ENCODE assay signal across 8 mouse cellular contexts in the genomic region with DNA sequence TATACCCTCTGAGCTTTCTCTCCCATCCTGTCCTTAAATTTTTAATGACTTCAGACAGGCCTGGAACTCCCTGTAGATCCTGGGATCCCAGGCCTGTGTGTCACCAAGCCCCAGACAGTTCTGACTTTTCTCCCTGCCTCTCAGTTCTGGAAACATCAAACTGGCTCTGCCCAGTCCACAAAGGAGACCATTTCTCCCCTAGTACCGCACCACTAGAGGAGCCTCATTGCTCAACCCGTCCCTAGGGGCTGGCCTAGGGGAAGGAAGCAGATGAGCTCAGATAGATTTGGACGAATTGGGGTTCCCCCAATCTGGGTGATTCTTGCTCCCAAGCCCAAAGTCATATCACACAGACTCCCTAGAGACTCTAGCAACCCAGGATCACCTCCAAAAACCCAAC. TPM values are rescaled to one million over a fixed set of nuclear protein-coding genes. Genes with fewer than 3 reads are reported as not detected.
DNase-seq lines count a peak whose midpoint lies in the region; ATAC-seq and TF ChIP-seq lines count a peak whose summit lies in the region.

No protein-coding gene starts in this region.

- no peak for TF ChIP-seq CTCF in lung, postnatal 0 days (IDR thresholded peaks at IDR 0.05)
- TF ChIP-seq CTCF in lung, adult 2 months (IDR thresholded peaks at IDR 0.05; ENCODE audit: insufficient read depth, low read length) = no peak

- no peaks in the 10 kb centered on the region for H3K9me3 ChIP-seq in lung, postnatal 0 days (ENCODE audit: low read length)
- H3K9me3 ChIP-seq in hindbrain, embryonic 15.5 days = no peaks in the 10 kb centered on the region

- TF ChIP-seq EP300 in lung, postnatal 0 days (IDR thresholded peaks at IDR 0.05) = no peak

- DNase-seq in CD4-positive, CD25-positive, alpha-beta regulatory T cell, adult 2 months (ENCODE audit: low read depth, low spot score) = peak; percentile 27
- DNase-seq in lung, postnatal 0 days (ENCODE audit: low spot score) = peak; percentile 48
- no peak for DNase-seq in lung, adult 2 months
- no peak for DNase-seq in c-Kit-positive CD71-positive TER-119-positive erythroid progenitor cells, embryonic 14.5 days (ENCODE audit: low spot score)
- DNase-seq in testis, postnatal 10 days (ENCODE audit: low spot score) = no peak

- no peak overlapping the region for H3K4me2 ChIP-seq in lung, postnatal 0 days (replicated peaks; ENCODE audit: low read depth, low read length)
- no peak overlapping the region; the same call in 1 of the 2 replicates for H3K4me2 ChIP-seq in hindbrain, embryonic 15.5 days

- no peak overlapping the region for H3K9ac ChIP-seq in lung, postnatal 0 days (replicated peaks; ENCODE audit: low read depth)
- H3K9ac ChIP-seq in hindbrain, embryonic 15.5 days = no peak overlapping the region

- WGBS in lung, postnatal 0 days = 18% methylated on average over 3 of the region's 3 CpGs
- 24% methylated on average over 3 of the region's 3 CpGs for WGBS in lung, adult 2 months
- WGBS in hindbrain, embryonic 15.5 days = 8% methylated on average over 3 of the region's 3 CpGs

- TF ChIP-seq POLR2A in lung, adult 2 months (IDR thresholded peaks at IDR 0.05; ENCODE audit: borderline replicate concordance, extremely low read depth, low read depth, low read length) = no peak

- no peaks in the 10 kb centered on the region for H3K36me3 ChIP-seq in lung, postnatal 0 days (ENCODE audit: insufficient read depth, low read length)
- H3K36me3 ChIP-seq in hindbrain, embryonic 15.5 days = no peaks in the 10 kb centered on the region

- ATAC-seq in CD4-positive, CD25-positive, alpha-beta regulatory T cell, adult 4 months = no peak
- no peak for ATAC-seq in lung, postnatal 0 days
- no peak for ATAC-seq in hindbrain, embryonic 15.5 days (ENCODE audit: low FRiP score, low read depth)
- ATAC-seq in monocyte, adult 5-6 weeks (replicated peaks; ENCODE audit: insufficient number of reproducible peaks, low FRiP score, low TSS enrichment, poor library complexity, severe bottlenecking) = peak; percentile 38; the same call in 1 of the 2 replicates

- H3K4me3 ChIP-seq in lung, postnatal 0 days (ENCODE audit: low read depth, low read length) = no peak overlapping the region
- no peak overlapping the region for H3K4me3 ChIP-seq in lung, adult 2 months (replicated peaks; ENCODE audit: extremely low read depth, low read depth, low read length)
- H3K4me3 ChIP-seq in hindbrain, embryonic 15.5 days = no peak overlapping the region

- no peaks in the 10 kb centered on the region for H3K27me3 ChIP-seq in lung, postnatal 0 days (replicated peaks; ENCODE audit: insufficient read depth, low read length)
- H3K27me3 ChIP-seq in hindbrain, embryonic 15.5 days = peaks cover 37% of the 10 kb centered on the region

- peak overlapping the region; percentile 11; the same call in 1 of the 2 replicates for H3K27ac ChIP-seq in lung, postnatal 0 days (ENCODE audit: low read length)
- 0 out of 2 replicates have a peak overlapping the region, but pooled peaks have one; percentile 1 for H3K27ac ChIP-seq in hindbrain, embryonic 15.5 days (replicated peaks)

- H3K4me1 ChIP-seq in lung, postnatal 0 days (ENCODE audit: insufficient read depth, low read depth, low read length) = peaks cover 64% of the 10 kb centered on the region
- H3K4me1 ChIP-seq in lung, adult 2 months (ENCODE audit: control insufficient read depth, insufficient read depth, low read length) = peaks cover 54% of the 10 kb centered on the region
- peaks cover 86% of the 10 kb centered on the region for H3K4me1 ChIP-seq in hindbrain, embryonic 15.5 days (replicated peaks)

RNA-seq across cellular contexts. Expression of a gene that starts 5.4 kb away (rescaled TPM):
- 10 to 100 TPM; 25.3 to 38.9 TPM for polyA plus RNA-seq in CD4-positive, CD25-positive, alpha-beta regulatory T cell, adult 4 months (2017; shearing (Covaris generic))
- 131 and 145 TPM in 2 replicates for polyA plus RNA-seq in lung, postnatal 0 days (2015; fragmentation: Nextera tagmentation; extraction: Ambion mirVana)
- polyA plus RNA-seq in lung, adult 2 months (2012; rRNA removed) = 103 and 120 TPM in 2 replicates
- 6.9 and 8.5 TPM in 2 replicates for polyA plus RNA-seq in hindbrain, embryonic 15.5 days (2015; fragmentation: Nextera tagmentation; extraction: Ambion mirVana)
- total RNA-seq in monocyte, adult 5-6 weeks (2017) = 18.9 to 25.8 TPM (median 22.5 TPM) in 3 replicates

RNA-seq across cellular contexts. Expression of a gene that starts 17.2 kb away (rescaled TPM):
- polyA plus RNA-seq in CD4-positive, CD25-positive, alpha-beta regulatory T cell, adult 4 months (2017; shearing (Covaris generic)) = 1 to 10 TPM; 3.3 to 4.7 TPM
- 6.9 and 7.3 TPM in 2 replicates for polyA plus RNA-seq in lung, postnatal 0 days (2015; fragmentation: Nextera tagmentation; extraction: Ambion mirVana)
- 9.4 and 11.3 TPM in 2 replicates for polyA plus RNA-seq in lung, adult 2 months (2012; rRNA removed)
- polyA plus RNA-seq in hindbrain, embryonic 15.5 days (2015; fragmentation: Nextera tagmentation; extraction: Ambion mirVana) = 38.4 and 40.9 TPM in 2 replicates
- total RNA-seq in monocyte, adult 5-6 weeks (2017) = 2.3 to 8.5 TPM (median 3.8 TPM) in 3 replicates

RNA-seq across cellular contexts. Expression of a gene that starts 34.5 kb away (rescaled TPM):
- polyA plus RNA-seq in CD4-positive, CD25-positive, alpha-beta regulatory T cell, adult 4 months (2017; shearing (Covaris generic)) = 100 to 1,000 TPM; 212 to 257 TPM
- 211 and 233 TPM in 2 replicates for polyA plus RNA-seq in lung, postnatal 0 days (2015; fragmentation: Nextera tagmentation; extraction: Ambion mirVana)
- 157 and 196 TPM in 2 replicates for polyA plus RNA-seq in lung, adult 2 months (2012; rRNA removed)
- polyA plus RNA-seq in hindbrain, embryonic 15.5 days (2015; fragmentation: Nextera tagmentation; extraction: Ambion mirVana) = 329 and 342 TPM in 2 replicates
- 14.6 to 43.9 TPM (median 30.8 TPM) in 3 replicates for total RNA-seq in monocyte, adult 5-6 weeks (2017)

Comparison
In these comparisons a context has a peak if more than half of its experiments do, and no peak if none do; other contexts are left out.
1. DNase-seq: peak in CD4-positive, CD25-positive, alpha-beta regulatory T cell, adult 2 months (single experiment) and lung, postnatal 0 days (single experiment); none in lung, adult 2 months (single experiment), c-Kit-positive CD71-positive TER-119-positive erythroid progenitor cells, embryonic 14.5 days (single experiment) and testis, postnatal 10 days (single experiment).